Mouse (Mus musculus) embryonic facial prominence, embryonic 12.5 days (tissue): ENCODE data around the gene Krtap14. TPM values are rescaled to one million over a fixed set of nuclear protein-coding genes. Genes with fewer than 3 reads are reported as not detected.

Source experiments
- ATAC-seq: fragments of 200-750 bp; cut with Nextera tagmentation; 2 replicates; pipeline ENCODE4 v1.8.0; 2017; ENCODE audit not compliant: insufficient number of reproducible peaks, insufficient read depth, low FRiP score, low TSS enrichment
- H3K27ac ChIP-seq: fragments of 300-500 bp; sonication (generic); 2 replicates; pipeline ENCODE4 v1.5.1; 2016; ENCODE audit warnings: mild to moderate bottlenecking
- H3K27me3 ChIP-seq: fragments of 300-500 bp; sonication (generic); 2 replicates; pipeline ENCODE4 v1.6.1; 2016; ENCODE audit warnings: mild to moderate bottlenecking, moderate library complexity
- H3K36me3 ChIP-seq: fragments of 300-500 bp; sonication (generic); 2 replicates; pipeline ENCODE4 v1.6.1; 2016; ENCODE audit warnings: mild to moderate bottlenecking
- H3K4me1 ChIP-seq: fragments of 300-500 bp; sonication (generic); 2 replicates; pipeline ENCODE4 v1.6.1; 2016
- H3K4me2 ChIP-seq: fragments of 300-500 bp; sonication (generic); replicated peaks from 2 replicates; pipeline ENCODE4 v1.6.1; 2016; ENCODE audit warnings: mild to moderate bottlenecking, moderate library complexity
- H3K4me3 ChIP-seq: fragments of 300-500 bp; sonication (generic); 2 replicates; pipeline ENCODE4 v1.5.1; 2016; ENCODE audit warnings: mild to moderate bottlenecking
- H3K9ac ChIP-seq: fragments of 300-500 bp; sonication (generic); 2 replicates; pipeline ENCODE4 v1.6.1; 2016; ENCODE audit warnings: mild to moderate bottlenecking, moderate library complexity
- H3K9me3 ChIP-seq: fragments of 300-500 bp; sonication (generic); 2 replicates; pipeline ENCODE4 v1.6.1; 2016; ENCODE audit warnings: mild to moderate bottlenecking, moderate library complexity
- WGBS: fragments of 180-500 bp; shearing (Covaris S2); methylation state at CpG from one replicate; pipeline ENCODE4 v1.1.7; 2016; 5-methylcytosine and 5-hydroxymethylcytosine counted together
- polyA plus RNA-seq: library from polyadenylated mRNA; unstranded; fragments of >200 nt; fragmentation: Nextera tagmentation; extraction: Ambion mirVana; gene quantifications from 2 replicates; pipeline ENCODE4 v1.2.1, GENCODE M21; 2016

Gene Krtap14
- not detected in 2 replicates for polyA plus RNA-seq

DNA sequence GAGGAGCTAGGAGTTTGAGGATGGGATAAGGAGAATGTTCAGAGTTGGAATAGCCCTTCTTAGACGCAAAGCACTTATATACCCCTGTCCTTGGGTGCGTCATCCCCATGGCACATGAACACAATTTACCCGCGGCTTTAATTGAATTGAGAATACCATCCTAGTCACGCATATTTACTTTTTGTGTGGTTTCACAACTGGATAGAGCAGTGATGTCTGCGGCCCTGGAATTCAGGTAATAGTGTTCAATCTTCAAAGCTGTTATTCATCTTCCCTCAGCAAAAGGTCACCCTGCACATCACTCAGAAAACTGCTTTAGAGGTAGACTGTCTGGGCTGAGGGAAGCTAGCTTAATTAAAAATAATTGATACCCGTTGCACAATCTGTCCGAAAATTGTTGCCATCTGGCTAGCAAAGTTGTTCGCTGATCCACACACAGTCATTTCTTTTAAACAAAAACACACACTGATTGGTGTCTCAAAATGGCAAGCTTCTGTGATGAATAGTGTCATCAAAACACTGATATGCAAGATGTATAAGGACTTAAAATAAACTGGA is at the start of gene Krtap14:
Krtap14 (minus strand) TSS at position 51 of the 558 bp plus-strand sequence.
- WGBS: 30% methylated on average over 9 of the region's 9 CpGs
- Histone ChIP-seq H3K9ac (no peak within 1 kb of the TSS), H3K4me2 (no peak within 1 kb of the TSS), H3K27me3 (no peaks in the 10 kb centered on the region), H3K4me1 (no peaks in the 10 kb centered on the region), H3K36me3 (no peaks in the 10 kb centered on the region), H3K27ac (no peak within 1 kb of the TSS), H3K9me3 (no peaks in the 10 kb centered on the region), H3K4me3 (no peak within 1 kb of the TSS)
- ATAC-seq: no peak

GRCm38 (mm10) chr16:88874169-88874568 is 48.2 kb upstream of the Krtap14 start, which contains the start of gene Krtap19-2:
Gene Krtap19-2, minus strand, starts transcription at chr16:88874269.
- H3K4me3 ChIP-seq: no peak within 1 kb of the TSS
- 90% methylated on average over 3 of the region's 3 CpGs for WGBS
- ATAC-seq: no peak
- no peak within 1 kb of the TSS for H3K9ac ChIP-seq
- H3K9me3 ChIP-seq: no peaks in the 10 kb centered on the region
- H3K27ac ChIP-seq: no peak within 1 kb of the TSS
- H3K4me2 ChIP-seq: no peak within 1 kb of the TSS
- H3K4me1 ChIP-seq: no peaks in the 10 kb centered on the region
- H3K36me3 ChIP-seq: no peaks in the 10 kb centered on the region
- no peaks in the 10 kb centered on the region for H3K27me3 ChIP-seq

GRCm38 (mm10) chr16:88869311-88869710 is 43.4 kb upstream of the Krtap14 start, which contains the start of gene Krtap19-1:
Gene Krtap19-1, minus strand, starts transcription at chr16:88869411.
- Histone ChIP-seq H3K27ac (no peak within 1 kb of the TSS), H3K4me1 (no peaks in the 10 kb centered on the region), H3K4me2 (no peak within 1 kb of the TSS), H3K36me3 (no peaks in the 10 kb centered on the region), H3K27me3 (no peaks in the 10 kb centered on the region), H3K4me3 (no peak within 1 kb of the TSS), H3K9me3 (no peaks in the 10 kb centered on the region), H3K9ac (no peak within 1 kb of the TSS)
- 84% methylated on average over 6 of the region's 6 CpGs for WGBS
- ATAC-seq: no peak

GRCm38 (mm10) chr16:88864887-88865407 is 39.0 kb upstream of the Krtap14 start:
- Histone ChIP-seq H3K27me3 (no peaks in the 10 kb centered on the region), H3K36me3 (no peaks in the 10 kb centered on the region), H3K9me3 (no peaks in the 10 kb centered on the region), H3K27ac (no peak overlapping the region), H3K9ac (no peak overlapping the region), H3K4me3 (no peak overlapping the region), H3K4me2 (no peak overlapping the region), H3K4me1 (no peaks in the 10 kb centered on the region)
- no peak for ATAC-seq
- 88% methylated on average over 4 of the region's 4 CpGs for whole genome bisulfite sequencing

- no peaks in the 10 kb centered on the region for H3K36me3 ChIP-seq
- H3K4me3 ChIP-seq: no peak overlapping the region
- H3K27me3 ChIP-seq: no peaks in the 10 kb centered on the region
- no peak for ATAC-seq
- H3K4me2 ChIP-seq: no peak overlapping the region
- no peak overlapping the region for H3K27ac ChIP-seq
- WGBS: 11% methylated on average over 5 of the region's 5 CpGs
- H3K9me3 ChIP-seq: no peaks in the 10 kb centered on the region
- H3K9ac ChIP-seq: no peak overlapping the region
- no peaks in the 10 kb centered on the region for H3K4me1 ChIP-seq
Measured at GRCm38 (mm10) chr16:88851450-88851849, 25.5 kb upstream of the Krtap14 start.

- Histone ChIP-seq H3K27me3 (no peaks in the 10 kb centered on the region), H3K27ac (no peak overlapping the region), H3K4me2 (no peak overlapping the region), H3K9me3 (no peaks in the 10 kb centered on the region), H3K9ac (no peak overlapping the region), H3K4me1 (no peaks in the 10 kb centered on the region), H3K36me3 (no peaks in the 10 kb centered on the region), H3K4me3 (no peak overlapping the region)
- WGBS: 80% methylated on average over 4 of the region's 4 CpGs
- ATAC-seq: no peak
Measured at GRCm38 (mm10) chr16:88848558-88848957, 22.6 kb upstream of the Krtap14 start.

DNA sequence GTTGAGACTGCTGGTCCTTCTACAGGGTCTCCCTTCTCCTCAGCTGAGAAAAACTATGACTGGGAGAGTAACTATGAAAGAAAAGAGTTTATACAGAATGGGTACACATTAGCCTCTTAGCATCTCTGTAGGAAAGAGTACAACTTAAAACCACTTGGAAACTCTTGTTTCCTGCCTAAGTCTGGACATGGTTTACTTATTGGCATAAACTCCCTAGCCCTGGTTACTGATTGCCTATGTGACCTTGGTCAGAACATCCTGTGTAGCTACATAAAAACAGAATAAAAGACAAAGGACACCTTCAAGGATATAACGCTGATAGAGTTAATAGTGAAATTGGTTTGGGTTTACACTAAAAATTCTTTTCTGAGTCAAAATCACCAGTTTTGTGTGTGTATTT is 21.4 kb upstream of the Krtap14 start:
- Histone ChIP-seq H3K4me2 (no peak overlapping the region), H3K36me3 (no peaks in the 10 kb centered on the region), H3K27ac (no peak overlapping the region), H3K9ac (no peak overlapping the region), H3K27me3 (no peaks in the 10 kb centered on the region), H3K4me3 (no peak overlapping the region), H3K4me1 (no peaks in the 10 kb centered on the region), H3K9me3 (no peaks in the 10 kb centered on the region)
- WGBS: 85% methylated on average over 1 of the region's 1 CpGs
- no peak for ATAC-seq

DNA sequence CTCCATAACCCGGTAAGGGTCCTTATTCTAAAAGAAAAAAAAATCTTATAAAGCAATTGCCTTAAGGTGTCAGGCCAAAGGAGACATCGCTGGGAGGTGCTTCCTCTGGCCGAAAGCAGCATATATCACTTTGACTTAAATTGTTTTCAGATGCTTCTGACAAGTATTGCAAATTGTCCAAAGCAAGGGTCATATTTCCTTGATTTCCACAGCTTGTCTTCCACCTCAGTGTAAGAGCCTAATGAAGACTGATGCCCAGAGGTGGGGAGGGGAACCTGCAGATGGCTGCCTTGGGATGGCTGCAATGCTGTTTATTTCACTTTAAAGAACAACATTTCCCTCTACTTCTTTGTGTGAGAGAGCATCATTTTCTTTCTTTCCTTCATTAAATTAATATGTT is 1.0 kb upstream of the Krtap14 start:
- H3K27me3 ChIP-seq: no peaks in the 10 kb centered on the region
- ATAC-seq: no peak
- 26% methylated on average over 3 of the region's 3 CpGs for WGBS

DNA sequence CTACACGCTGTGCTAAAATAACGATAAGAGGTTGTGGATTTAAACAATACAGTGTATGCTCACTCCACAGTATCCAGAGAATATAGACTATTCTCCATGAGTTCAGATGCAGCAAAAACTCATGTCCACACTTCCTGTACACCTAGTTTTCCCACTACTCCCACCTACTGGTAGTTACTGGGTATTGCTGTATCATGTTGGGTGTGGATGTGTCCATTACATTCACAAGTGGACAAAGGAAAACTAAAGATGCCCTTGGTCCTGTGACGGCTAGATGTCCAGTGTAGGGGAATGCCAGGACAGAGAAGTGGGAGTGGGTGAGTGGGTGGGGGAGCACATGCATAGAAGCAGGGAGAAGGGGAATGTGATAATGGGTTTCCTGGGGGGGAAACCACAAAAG is 2.2 kb downstream of the Krtap14 start:
- WGBS: 76% methylated on average over 3 of the region's 3 CpGs

More for the DNA sequence above, 1.0 kb upstream of the Krtap14 start:
- Histone ChIP-seq H3K9ac (no peak overlapping the region), H3K9me3 (no peaks in the 10 kb centered on the region), H3K4me2 (no peak overlapping the region), H3K4me3 (no peak overlapping the region), H3K27ac (no peak overlapping the region), H3K4me1 (no peaks in the 10 kb centered on the region), H3K36me3 (no peaks in the 10 kb centered on the region)

GRCm38 (mm10) chr16:88820066-88820465 is 5.9 kb downstream of the Krtap14 start, which contains the start of gene Krtap15:
Gene Krtap15, plus strand, starts transcription at chr16:88820215.
- no peak for ATAC-seq
- Histone ChIP-seq H3K36me3 (no peaks in the 10 kb centered on the region), H3K4me1 (no peaks in the 10 kb centered on the region), H3K27ac (no peak within 1 kb of the TSS), H3K9me3 (no peaks in the 10 kb centered on the region), H3K27me3 (no peaks in the 10 kb centered on the region), H3K9ac (no peak within 1 kb of the TSS), H3K4me3 (no peak within 1 kb of the TSS), H3K4me2 (no peak within 1 kb of the TSS)
- 90% methylated on average over 3 of the region's 3 CpGs for WGBS

More for the DNA sequence above, 2.2 kb downstream of the Krtap14 start:
- Histone ChIP-seq H3K27me3 (no peaks in the 10 kb centered on the region), H3K9ac (no peak overlapping the region), H3K36me3 (no peaks in the 10 kb centered on the region), H3K4me2 (no peak overlapping the region), H3K4me1 (no peaks in the 10 kb centered on the region), H3K27ac (no peak overlapping the region), H3K9me3 (no peaks in the 10 kb centered on the region), H3K4me3 (no peak overlapping the region)
- no peak for ATAC-seq

DNA sequence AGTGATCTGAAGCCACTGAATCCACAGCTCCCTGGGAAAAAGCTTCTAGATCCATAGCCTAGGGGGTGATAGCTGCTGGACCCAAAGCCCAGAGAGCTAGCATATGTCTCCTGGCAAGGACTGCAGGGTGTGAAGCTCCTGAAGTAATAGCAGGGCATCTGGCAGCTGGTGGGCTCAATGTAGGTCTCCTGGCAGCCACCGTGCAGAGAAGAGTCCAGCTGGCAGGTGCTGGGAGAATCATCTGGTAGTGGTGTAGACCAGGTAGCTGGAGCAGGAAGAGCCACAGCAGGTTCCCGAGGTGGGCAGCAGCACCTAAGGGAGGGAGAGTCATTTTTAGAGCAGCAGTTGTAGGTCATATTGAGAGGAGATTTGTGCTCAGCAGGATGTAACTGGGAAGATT is 14.1 kb downstream of the Krtap14 start, which contains the start of gene Gm20741:
Gm20741 (minus strand) TSS at position 394 of the 400 bp plus-strand sequence.
- no peaks in the 10 kb centered on the region for H3K36me3 ChIP-seq
- WGBS: 85% methylated on average over 2 of the region's 2 CpGs
- no peak within 1 kb of the TSS for H3K27ac ChIP-seq
- H3K4me3 ChIP-seq: no peak within 1 kb of the TSS
- no peak for ATAC-seq
- no peak within 1 kb of the TSS for H3K4me2 ChIP-seq
- no peak within 1 kb of the TSS for H3K9ac ChIP-seq
- no peaks in the 10 kb centered on the region for H3K9me3 ChIP-seq
- H3K27me3 ChIP-seq: no peaks in the 10 kb centered on the region
- no peaks in the 10 kb centered on the region for H3K4me1 ChIP-seq

- no peaks in the 10 kb centered on the region for H3K27me3 ChIP-seq
- H3K4me2 ChIP-seq: no peak overlapping the region
- H3K4me3 ChIP-seq: no peak overlapping the region
- H3K9ac ChIP-seq: no peak overlapping the region
- H3K27ac ChIP-seq: no peak overlapping the region
- H3K9me3 ChIP-seq: no peaks in the 10 kb centered on the region
- no peak for ATAC-seq
- no peaks in the 10 kb centered on the region for H3K36me3 ChIP-seq
- no peaks in the 10 kb centered on the region for H3K4me1 ChIP-seq
- 82% methylated on average over 2 of the region's 2 CpGs for WGBS
Measured at GRCm38 (mm10) chr16:88786786-88787185, 39.2 kb downstream of the Krtap14 start.
